Mouse (Mus musculus) heart, adult 2 months (tissue): Measurements from ENCODE around the gene Ccr8.

Experiments used
- CTCF ChIP-seq: fragments of 200-600 bp; IDR thresholded peaks from 2 replicates; pipeline ENCODE4 v1.8.1; 2022; ENCODE audit warnings: antibody characterized with exemption, mild to moderate bottlenecking, moderate library complexity
- POLR2A ChIP-seq: fragments of 200-500 bp; IDR thresholded peaks from 2 replicates; pipeline ENCODE4 v1.6.1; 2011; ENCODE audit warnings: mild to moderate bottlenecking, low read depth, low read length, control low read depth; ENCODE audit not compliant: insufficient read depth

DNA sequence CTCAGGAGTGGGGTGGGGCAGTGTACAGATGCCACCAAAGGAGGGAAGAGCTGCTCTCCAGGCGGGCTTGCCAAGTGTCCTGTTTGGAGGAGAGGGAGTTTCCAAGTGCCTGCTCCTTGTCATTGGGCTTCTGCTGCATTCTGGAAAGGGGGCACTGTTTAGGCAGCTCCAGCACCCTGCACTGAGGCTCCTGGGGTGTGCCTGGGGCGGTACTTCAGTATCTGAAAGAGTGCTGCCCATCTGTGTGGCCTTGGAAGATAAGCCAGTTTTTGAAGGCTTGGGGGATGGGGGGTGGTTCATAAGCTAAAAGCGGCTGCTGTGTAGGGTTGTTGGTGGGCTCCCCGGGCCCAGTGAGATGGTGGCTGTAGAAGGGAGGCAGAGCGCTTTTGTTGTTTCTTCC is 23.7 kb downstream of the Ccr8 start:
- TF ChIP-seq CTCF (no peak), POLR2A (no peak)
